Mouse (Mus musculus): ENCODE results near the gene Rbbp9.

GRCm38 (mm10) chr2:144527821-144528174, 22.9 kb downstream of the Rbbp9 start:
- TF ChIP-seq CTCF (IDR thresholded peaks at IDR 0.05; ENCODE audit: insufficient read depth, low read depth, low read length) (no peak), POLR2A (IDR thresholded peaks at IDR 0.05; ENCODE audit: insufficient read depth, low read depth, low read length) (no peak)
